Mouse (Mus musculus): ENCODE results near the gene Abca17. TPM values are rescaled to one million over a fixed set of nuclear protein-coding genes. Genes with fewer than 3 reads are reported as not detected.
A peak's percentile ranks its signal among the peaks of the same experiment; 100 is the strongest.

The Abca17 gene
- polyA plus RNA-seq, 1 experiment from 2014 or later, result not detected

DNA sequence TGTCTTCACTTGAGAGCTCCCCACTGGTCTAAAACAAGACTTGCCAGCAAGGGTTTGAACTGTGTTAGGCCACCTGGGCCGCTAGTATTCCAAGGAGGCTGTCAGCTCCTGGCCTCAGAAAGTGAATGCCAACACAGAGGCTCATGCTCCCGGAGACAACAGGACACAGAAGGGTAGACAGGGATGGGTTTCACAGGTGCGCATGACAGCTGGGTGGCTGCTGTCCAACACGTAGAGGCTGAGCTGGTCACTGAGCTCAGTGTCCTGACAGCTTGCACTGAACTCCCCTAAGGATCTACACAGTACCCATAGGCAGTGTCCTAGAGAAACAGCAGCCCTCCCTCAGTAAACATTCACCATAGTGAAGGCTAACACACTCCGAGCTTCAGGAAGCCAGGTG, 127.4 kb downstream of the Abca17 start:
- DNase-seq (ENCODE audit: low spot score) (no peak), ATAC-seq (replicated peaks; ENCODE audit: low FRiP score, low TSS enrichment, low read depth) (no peak)
- 84% methylated on average over 5 of the region's 5 CpGs for WGBS
- no peak overlapping the region for H3K4me3 ChIP-seq (ENCODE audit: low read depth, low read length)
- no peaks in the 10 kb centered on the region for H3K27me3 ChIP-seq (replicated peaks; ENCODE audit: control insufficient read depth, insufficient read depth, low read length)
- H3K27ac ChIP-seq (ENCODE audit: low read depth), result no peak overlapping the region
- H3K36me3 ChIP-seq (ENCODE audit: control insufficient read depth, insufficient read depth, low read length), result peaks cover 60% of the 10 kb centered on the region
- H3K9ac ChIP-seq (ENCODE audit: low read length), result no peak overlapping the region
- H3K9me3 ChIP-seq (ENCODE audit: control insufficient read depth, low read length), result no peaks in the 10 kb centered on the region
- peaks cover 15% of the 10 kb centered on the region for H3K4me1 ChIP-seq (replicated peaks; ENCODE audit: control insufficient read depth, insufficient read depth, low read length)
- no peak overlapping the region for H3K4me2 ChIP-seq (ENCODE audit: low read length)

DNA sequence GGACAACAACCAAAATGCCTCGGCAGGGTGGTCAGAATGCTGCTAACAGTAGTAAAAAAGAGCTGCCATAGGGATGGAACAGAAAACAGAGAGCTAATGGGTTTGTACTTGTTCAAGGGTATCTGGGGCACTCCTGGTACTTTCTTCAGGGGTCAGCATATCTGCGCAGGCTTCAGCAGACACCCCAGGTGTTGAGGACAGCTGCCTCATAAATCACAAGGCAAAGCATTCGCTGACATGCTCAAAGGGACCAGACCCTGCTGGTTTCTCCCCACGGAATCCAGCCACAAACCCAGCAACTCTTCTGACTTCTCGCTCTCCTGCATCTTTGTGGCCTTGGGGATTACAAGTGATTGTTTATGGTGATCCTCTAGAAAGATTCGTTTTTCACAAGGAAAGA, 128.2 kb downstream of the Abca17 start:
- no peaks in the 10 kb centered on the region for H3K9me3 ChIP-seq (ENCODE audit: control insufficient read depth, low read length)
- no peak for DNase-seq (ENCODE audit: low spot score)
- no peak overlapping the region for H3K4me3 ChIP-seq (ENCODE audit: low read depth, low read length)
- H3K36me3 ChIP-seq (ENCODE audit: control insufficient read depth, insufficient read depth, low read length), result peaks cover 60% of the 10 kb centered on the region
- H3K9ac ChIP-seq (ENCODE audit: low read length), result no peak overlapping the region
- no peak overlapping the region for H3K27ac ChIP-seq (ENCODE audit: low read depth)
- WGBS, result 68% methylated on average over 6 of the region's 6 CpGs
- no peaks in the 10 kb centered on the region for H3K27me3 ChIP-seq (replicated peaks; ENCODE audit: control insufficient read depth, insufficient read depth, low read length)
- H3K4me1 ChIP-seq (replicated peaks; ENCODE audit: control insufficient read depth, insufficient read depth, low read length), result peaks cover 15% of the 10 kb centered on the region
- no peak overlapping the region for H3K4me2 ChIP-seq (ENCODE audit: low read length)
- ATAC-seq (replicated peaks; ENCODE audit: low FRiP score, low TSS enrichment, low read depth), result no peak

GRCm38 (mm10) chr17:24220435-24221411, 130.1 kb downstream of the Abca17 start, which contains the start of gene Tedc2:
Tedc2 (minus strand) TSS chr17:24220851.
- peak within 1 kb of the TSS; percentile 91 for H3K4me3 ChIP-seq (ENCODE audit: low read depth, low read length)
- peak within 1 kb of the TSS; percentile 67 for H3K9ac ChIP-seq (ENCODE audit: low read length)
- H3K27ac ChIP-seq (ENCODE audit: low read depth), result peak within 1 kb of the TSS; percentile 62; the same call in 1 of the 2 replicates
- peak within 1 kb of the TSS; percentile 89 for H3K4me2 ChIP-seq (ENCODE audit: low read length)
- 5% methylated on average over 41 of the region's 41 CpGs for WGBS
- peak; percentile 95 for DNase-seq (ENCODE audit: low spot score)
- peaks cover 15% of the 10 kb centered on the region for H3K4me1 ChIP-seq (replicated peaks; ENCODE audit: control insufficient read depth, insufficient read depth, low read length)
- H3K36me3 ChIP-seq (ENCODE audit: control insufficient read depth, insufficient read depth, low read length), result peaks cover 55% of the 10 kb centered on the region
- H3K27me3 ChIP-seq (replicated peaks; ENCODE audit: control insufficient read depth, insufficient read depth, low read length), result no peaks in the 10 kb centered on the region
- H3K9me3 ChIP-seq (ENCODE audit: control insufficient read depth, low read length), result no peaks in the 10 kb centered on the region
- ATAC-seq (replicated peaks; ENCODE audit: low FRiP score, low TSS enrichment, low read depth), result peak; percentile 93

- no peaks in the 10 kb centered on the region for H3K9me3 ChIP-seq (ENCODE audit: control insufficient read depth, low read length)
- no peak overlapping the region for H3K4me2 ChIP-seq (ENCODE audit: low read length)
- no peaks in the 10 kb centered on the region for H3K27me3 ChIP-seq (replicated peaks; ENCODE audit: control insufficient read depth, insufficient read depth, low read length)
- H3K9ac ChIP-seq (ENCODE audit: low read length), result no peak overlapping the region
- no peak for DNase-seq (ENCODE audit: low spot score)
- no peak overlapping the region for H3K4me3 ChIP-seq (ENCODE audit: low read depth, low read length)
- H3K4me1 ChIP-seq (replicated peaks; ENCODE audit: control insufficient read depth, insufficient read depth, low read length), result peaks cover 25% of the 10 kb centered on the region
- ATAC-seq (replicated peaks; ENCODE audit: low FRiP score, low TSS enrichment, low read depth), result no peak
- H3K36me3 ChIP-seq (ENCODE audit: control insufficient read depth, insufficient read depth, low read length), result peaks cover 33% of the 10 kb centered on the region
- H3K27ac ChIP-seq (ENCODE audit: low read depth), result no peak overlapping the region
- WGBS, result 75% methylated on average over 4 of the region's 4 CpGs
These were observed 134.0 kb downstream of the Abca17 start for GRCm38 (mm10) chr17:24216836-24217235.

Small RNA genes lying within 50 kb of the gene (microRNA-seq; reads per million reads assigned to microRNA genes)
- gene Gm24427 (not detected), gene Mir5134 (2.1 reads per million, percentile 23 among the genes with 10 or more reads in this experiment), gene Mir6965 (1.2 reads per million, percentile 10 among the genes with 10 or more reads in this experiment)

Other genes starting within 250 kb of the Abca17 start
- gene Pdpk1, start 200.1 kb downstream of the Abca17 start, polyA plus RNA-seq (2014; fragmentation: Nextera tagmentation; extraction: Ambion mirVana), result 35.3 and 39.2 TPM in 2 replicates
- 27.1 and 28.0 TPM in 2 replicates for gene Amdhd2, start 187.3 kb downstream of the Abca17 start, polyA plus RNA-seq (2014; fragmentation: Nextera tagmentation; extraction: Ambion mirVana)
- 556 and 564 TPM in 2 replicates for gene Atp6v0c, start 181.4 kb downstream of the Abca17 start, polyA plus RNA-seq (2014; fragmentation: Nextera tagmentation; extraction: Ambion mirVana)
- gene Tbc1d24, start 145.5 kb downstream of the Abca17 start, polyA plus RNA-seq (2014; fragmentation: Nextera tagmentation; extraction: Ambion mirVana), result 4.8 and 5.8 TPM in 2 replicates
- gene Ntn3, start 141.5 kb downstream of the Abca17 start, polyA plus RNA-seq (2014; fragmentation: Nextera tagmentation; extraction: Ambion mirVana), result 7.8 and 8.7 TPM in 2 replicates
- gene Tedc2, start 130.2 kb downstream of the Abca17 start, polyA plus RNA-seq (2014; fragmentation: Nextera tagmentation; extraction: Ambion mirVana), result 13.5 and 14.4 TPM in 2 replicates
- gene Ccnf, start 99.6 kb downstream of the Abca17 start, polyA plus RNA-seq (2014; fragmentation: Nextera tagmentation; extraction: Ambion mirVana), result 59.8 and 65.5 TPM in 2 replicates
- gene Abca3, start 882 bp upstream of the Abca17 start, polyA plus RNA-seq (2014; fragmentation: Nextera tagmentation; extraction: Ambion mirVana), result 12.8 and 15.5 TPM in 2 replicates
- 267 and 292 TPM in 2 replicates for gene Rnps1, start 63.5 kb upstream of the Abca17 start, polyA plus RNA-seq (2014; fragmentation: Nextera tagmentation; extraction: Ambion mirVana)
- 104 and 106 TPM in 2 replicates for gene Eci1, start 75.6 kb upstream of the Abca17 start, polyA plus RNA-seq (2014; fragmentation: Nextera tagmentation; extraction: Ambion mirVana)
- gene Dnase1l2, start 92.0 kb upstream of the Abca17 start, polyA plus RNA-seq (2014; fragmentation: Nextera tagmentation; extraction: Ambion mirVana), result 2.4 TPM in 2 replicates
- 23.2 and 23.8 TPM in 2 replicates for gene E4f1, start 119.2 kb upstream of the Abca17 start, polyA plus RNA-seq (2014; fragmentation: Nextera tagmentation; extraction: Ambion mirVana)
- gene Pgp, start 119.3 kb upstream of the Abca17 start, polyA plus RNA-seq (2014; fragmentation: Nextera tagmentation; extraction: Ambion mirVana), result 73.1 and 81.0 TPM in 2 replicates
- gene Bricd5, start 122.8 kb upstream of the Abca17 start, polyA plus RNA-seq (2014; fragmentation: Nextera tagmentation; extraction: Ambion mirVana), result 0.50 and 0.53 TPM in 2 replicates
- 32.3 and 32.7 TPM in 2 replicates for gene Mlst8, start 128.0 kb upstream of the Abca17 start, polyA plus RNA-seq (2014; fragmentation: Nextera tagmentation; extraction: Ambion mirVana)
- 2.1 and 2.8 TPM in 2 replicates for gene Caskin1, start 137.5 kb upstream of the Abca17 start, polyA plus RNA-seq (2014; fragmentation: Nextera tagmentation; extraction: Ambion mirVana)
- 97.3 and 104 TPM in 2 replicates for gene Traf7, start 176.9 kb upstream of the Abca17 start, polyA plus RNA-seq (2014; fragmentation: Nextera tagmentation; extraction: Ambion mirVana)
- 2.6 and 5.7 TPM in 2 replicates for gene Rab26, start 183.1 kb upstream of the Abca17 start, polyA plus RNA-seq (2014; fragmentation: Nextera tagmentation; extraction: Ambion mirVana)
- gene Pkd1, start 198.8 kb upstream of the Abca17 start, polyA plus RNA-seq (2014; fragmentation: Nextera tagmentation; extraction: Ambion mirVana), result 26.8 and 28.4 TPM in 2 replicates

Data from intestine, embryonic 14.5 days (tissue).